13 mouse cellular contexts compared by ENCODE assay signal in genomic region chr13:8866612-8867011, GRCm38 (mm10). TPM values are rescaled to one million over a fixed set of nuclear protein-coding genes. Genes with fewer than 3 reads are reported as not detected.
DNase-seq lines count a peak whose midpoint lies in the region; ATAC-seq and TF ChIP-seq lines count a peak whose summit lies in the region.
"Had no signal": no experiment of that assay in that cellular context is flagged by ENCODE, and none has a peak within 500 bp of the region (broad histone marks: within the 10 kb centered on the region; RNA-seq: fewer than 3 reads in every experiment).

No protein-coding gene starts in this region.

- no peak overlapping the region for H3K9ac ChIP-seq in heart, postnatal 0 days (replicated peaks; ENCODE audit: low read depth, low read length)
- H3K9ac ChIP-seq in lung, embryonic 16.5 days (ENCODE audit: low read length): no peak overlapping the region
- H3K9ac ChIP-seq in hindbrain, embryonic 16.5 days (ENCODE audit: low read depth, low read length): no peak overlapping the region
- H3K9ac ChIP-seq: embryonic facial prominence, embryonic 15.5 days; lung, embryonic 14.5 days had no signal

- H3K9me3 ChIP-seq in heart, postnatal 0 days (replicated peaks; ENCODE audit: control insufficient read depth, low read length): no peaks in the 10 kb centered on the region
- no peaks in the 10 kb centered on the region for H3K9me3 ChIP-seq in lung, embryonic 16.5 days (ENCODE audit: control insufficient read depth, low read length)
- no peaks in the 10 kb centered on the region for H3K9me3 ChIP-seq in hindbrain, embryonic 16.5 days (ENCODE audit: control insufficient read depth, low read length)
- H3K9me3 ChIP-seq: embryonic facial prominence, embryonic 15.5 days had no signal

- intact Hi-C loops in gastrocnemius, adult 2 months (cut with DNase I): no loop called here
- intact Hi-C loops in left cerebral cortex, postnatal 14 days (cut with DNase I): no loop called here

- no peaks in the 10 kb centered on the region for H3K36me3 ChIP-seq in heart, postnatal 0 days (replicated peaks; ENCODE audit: control insufficient read depth, insufficient read depth, low read length)
- 0 out of 2 replicates have a peak, but pooled peaks cover 3% of the 10 kb centered on the region for H3K36me3 ChIP-seq in lung, embryonic 16.5 days (ENCODE audit: control insufficient read depth, insufficient read depth, low read length)
- H3K36me3 ChIP-seq in hindbrain, embryonic 16.5 days (ENCODE audit: control insufficient read depth, insufficient read depth, low read length): no peaks in the 10 kb centered on the region
- H3K36me3 ChIP-seq: embryonic facial prominence, embryonic 15.5 days had no signal

- H3K27me3 ChIP-seq in heart, postnatal 0 days (ENCODE audit: control insufficient read depth, insufficient read depth, low read length): no peaks in the 10 kb centered on the region
- no peaks in the 10 kb centered on the region for H3K27me3 ChIP-seq in lung, embryonic 16.5 days (ENCODE audit: control insufficient read depth, insufficient read depth, low read depth, low read length)
- H3K27me3 ChIP-seq in hindbrain, embryonic 16.5 days (replicated peaks; ENCODE audit: control insufficient read depth, insufficient read depth, low read length): no peaks in the 10 kb centered on the region
- H3K27me3 ChIP-seq: embryonic facial prominence, embryonic 15.5 days had no signal

- 0 out of 2 replicates have a peak, but pooled peaks cover 7% of the 10 kb centered on the region for H3K4me1 ChIP-seq in heart, postnatal 0 days (ENCODE audit: control insufficient read depth, insufficient read depth)
- H3K4me1 ChIP-seq in lung, embryonic 16.5 days (replicated peaks; ENCODE audit: control insufficient read depth, insufficient read depth, low read length): peaks cover 8% of the 10 kb centered on the region
- H3K4me1 ChIP-seq in hindbrain, embryonic 16.5 days (ENCODE audit: control insufficient read depth, insufficient read depth, low read depth, low read length): peaks cover 15% of the 10 kb centered on the region

- H3K4me3 ChIP-seq in gastrocnemius, adult 2 months: peak overlapping the region; percentile 23
- no peak overlapping the region for H3K4me3 ChIP-seq in heart, postnatal 0 days (ENCODE audit: low read depth, low read length)
- no peak overlapping the region for H3K4me3 ChIP-seq in lung, embryonic 16.5 days (ENCODE audit: low read length)
- no peak overlapping the region for H3K4me3 ChIP-seq in hindbrain, embryonic 16.5 days (ENCODE audit: low read length)
- H3K4me3 ChIP-seq: embryonic facial prominence, embryonic 15.5 days; myocyte had no signal

- WGBS in heart, postnatal 0 days: 67% methylated on average over 7 of the region's 7 CpGs
- 73% methylated on average over 7 of the region's 7 CpGs for WGBS in lung, embryonic 16.5 days
- WGBS in hindbrain, embryonic 16.5 days: 84% methylated on average over 7 of the region's 7 CpGs

- DNase-seq in gastrocnemius, adult 2 months: peak; percentile 50
- no peak for DNase-seq in gastrocnemius, postnatal 10 days
- DNase-seq in adipocyte (ENCODE audit: low spot score): peak; percentile 17
- DNase-seq in heart, postnatal 0 days (ENCODE audit: low spot score): peak; percentile 26
- no peak for DNase-seq in left cerebral cortex, postnatal 14 days (ENCODE audit: low spot score in 2 of 2)
- DNase-seq: cerebellum, adult 11 months; lung, embryonic 14.5 days; retina, postnatal 1 day had no signal

- 0 out of 2 replicates have a peak overlapping the region, but pooled peaks have one; percentile 7 for H3K4me2 ChIP-seq in heart, postnatal 0 days (ENCODE audit: low read depth, low read length)
- no peak overlapping the region for H3K4me2 ChIP-seq in lung, embryonic 16.5 days (ENCODE audit: low read depth, low read length)
- no peak overlapping the region for H3K4me2 ChIP-seq in hindbrain, embryonic 16.5 days (ENCODE audit: low read length)
- H3K4me2 ChIP-seq: embryonic facial prominence, embryonic 15.5 days; lung, embryonic 14.5 days had no signal

- H3K27ac ChIP-seq in gastrocnemius, adult 2 months: peak overlapping the region; percentile 76
- peak overlapping the region; percentile 53 for H3K27ac ChIP-seq in heart, postnatal 0 days (ENCODE audit: low read depth)
- peak overlapping the region; percentile 5; the same call in 1 of the 2 replicates for H3K27ac ChIP-seq in lung, embryonic 16.5 days (ENCODE audit: low read length)
- no peak overlapping the region for H3K27ac ChIP-seq in hindbrain, embryonic 16.5 days (ENCODE audit: low read depth, low read length)
- H3K27ac ChIP-seq: embryonic facial prominence, embryonic 15.5 days had no signal

- no peak for ATAC-seq in heart, postnatal 0 days (ENCODE audit: insufficient read depth, low read depth)
- ATAC-seq in lung, embryonic 16.5 days (ENCODE audit: low read depth): no peak
- no peak for ATAC-seq in frontal cortex, adult (ENCODE audit: low TSS enrichment)
- no peak for ATAC-seq in hindbrain, embryonic 16.5 days

- TF ChIP-seq EP300 in heart, postnatal 0 days (IDR thresholded peaks at IDR 0.05; ENCODE audit: low read depth): no peak

- TF ChIP-seq CTCF in gastrocnemius, adult 2 months (IDR thresholded peaks at IDR 0.05): no peak
- no peak for TF ChIP-seq CTCF in heart, postnatal 0 days (IDR thresholded peaks at IDR 0.05; ENCODE audit: low read depth)

RNA-seq across cellular contexts. Expression of gene Wdr37, which starts 5.1 kb away (rescaled TPM):
- 10 to 100 TPM; 24.3 to 33.1 TPM for total RNA-seq in gastrocnemius, adult 2 months (2021)
- 10 to 100 TPM; 30.5 to 31.0 TPM for total RNA-seq in gastrocnemius, postnatal 10 days (2021)
- 16.3 and 24.2 TPM in 2 replicates for total RNA-seq in heart, postnatal 0 days (2014; rRNA removed; ENCODE audit: low replicate concordance)
- polyA plus RNA-seq in heart, postnatal 0 days (2015; fragmentation: Nextera tagmentation; extraction: Ambion mirVana): 14.7 and 15.7 TPM in 2 replicates
- polyA plus RNA-seq in lung, embryonic 16.5 days (2015; fragmentation: Nextera tagmentation; extraction: Ambion mirVana): 21.3 and 23.1 TPM in 2 replicates
- 50.7 and 55.6 TPM in 2 replicates for polyA plus RNA-seq in hindbrain, embryonic 16.5 days (2015; fragmentation: Nextera tagmentation; extraction: Ambion mirVana)
- total RNA-seq in left cerebral cortex, postnatal 14 days (2021): 10 to 100 TPM; 84.6 to 95.1 TPM

RNA-seq across cellular contexts. Expression of gene Idi1, which starts 18.7 kb away (rescaled TPM):
- 1 to 10 TPM; 4.7 to 7.6 TPM for total RNA-seq in gastrocnemius, adult 2 months (2021)
- total RNA-seq in gastrocnemius, postnatal 10 days (2021): 10 to 100 TPM; 10.2 to 12.0 TPM
- 21.0 and 31.7 TPM in 2 replicates for total RNA-seq in heart, postnatal 0 days (2014; rRNA removed; ENCODE audit: low replicate concordance)
- 27.8 and 29.0 TPM in 2 replicates for polyA plus RNA-seq in heart, postnatal 0 days (2015; fragmentation: Nextera tagmentation; extraction: Ambion mirVana)
- polyA plus RNA-seq in lung, embryonic 16.5 days (2015; fragmentation: Nextera tagmentation; extraction: Ambion mirVana): 54.2 and 59.9 TPM in 2 replicates
- 104 and 118 TPM in 2 replicates for polyA plus RNA-seq in hindbrain, embryonic 16.5 days (2015; fragmentation: Nextera tagmentation; extraction: Ambion mirVana)
- total RNA-seq in left cerebral cortex, postnatal 14 days (2021): 10 to 100 TPM; 44.5 to 48.1 TPM

Comparison
In these comparisons a context has a peak if more than half of its experiments do, and no peak if none do; other contexts are left out.
1. DNase-seq: peak in gastrocnemius, adult 2 months (single experiment), adipocyte (single experiment) and heart, postnatal 0 days (single experiment); none in gastrocnemius, postnatal 10 days (single experiment) and left cerebral cortex, postnatal 14 days (0 of 2).